Mouse (Mus musculus): ENCODE results near the gene Reep3. TPM values are rescaled to one million over a fixed set of nuclear protein-coding genes. Genes with fewer than 3 reads are reported as not detected.
"Not testable (repeated sequence)": the region's sequence is repeated elsewhere in the genome, so short reads cannot be mapped to it uniquely, and the experiment has no call there.

Gene Reep3
- polyA plus RNA-seq, 1 experiment = 34.8 TPM

GRCm38 (mm10) chr10:67003743-67004526 is 92.8 kb downstream of the Reep3 start:
- TF ChIP-seq POLR2A (IDR thresholded peaks at IDR 0.05; ENCODE audit: borderline replicate concordance, extremely low read depth, insufficient read depth, insufficient read length, poor library complexity, severe bottlenecking) (no peak), CTCF (IDR thresholded peaks at IDR 0.05; ENCODE audit: borderline replicate concordance, extremely low read depth, insufficient read depth, insufficient read length) (no peak)

GRCm38 (mm10) chr10:67003009-67003742 is 93.6 kb downstream of the Reep3 start:
- peak; percentile 94 for DNase-seq (ENCODE audit: low read depth)
- TF ChIP-seq CTCF (IDR thresholded peaks at IDR 0.05; ENCODE audit: borderline replicate concordance, extremely low read depth, insufficient read depth, insufficient read length) (no peak), POLR2A (IDR thresholded peaks at IDR 0.05; ENCODE audit: borderline replicate concordance, extremely low read depth, insufficient read depth, insufficient read length, poor library complexity, severe bottlenecking) (no peak)

More at GRCm38 (mm10) chr10:67003743-67004526, 92.8 kb downstream of the Reep3 start:
- DNase-seq (ENCODE audit: low read depth) = peak; percentile 96

GRCm38 (mm10) chr10:67002207-67003008 is 94.3 kb downstream of the Reep3 start:
- TF ChIP-seq POLR2A (IDR thresholded peaks at IDR 0.05; ENCODE audit: borderline replicate concordance, extremely low read depth, insufficient read depth, insufficient read length, poor library complexity, severe bottlenecking) = no peak
- no peak for TF ChIP-seq CTCF (IDR thresholded peaks at IDR 0.05; ENCODE audit: borderline replicate concordance, extremely low read depth, insufficient read depth, insufficient read length)
- DNase-seq (ENCODE audit: low read depth) = peak; percentile 61

- DNase-seq (ENCODE audit: low read depth) = not testable (repeated sequence)
Observed at GRCm38 (mm10) chr10:67000958-67001615, 95.7 kb downstream of the Reep3 start.

- TF ChIP-seq CTCF (IDR thresholded peaks at IDR 0.05; ENCODE audit: borderline replicate concordance, extremely low read depth, insufficient read depth, insufficient read length) (no peak), POLR2A (IDR thresholded peaks at IDR 0.05; ENCODE audit: borderline replicate concordance, extremely low read depth, insufficient read depth, insufficient read length, poor library complexity, severe bottlenecking) (no peak)
Observed at GRCm38 (mm10) chr10:67000136-67000535, 96.6 kb downstream of the Reep3 start.

GRCm38 (mm10) chr10:66998770-66999169 is 98.0 kb downstream of the Reep3 start:
- TF ChIP-seq CTCF (IDR thresholded peaks at IDR 0.05; ENCODE audit: borderline replicate concordance, extremely low read depth, insufficient read depth, insufficient read length) (no peak), POLR2A (IDR thresholded peaks at IDR 0.05; ENCODE audit: borderline replicate concordance, extremely low read depth, insufficient read depth, insufficient read length, poor library complexity, severe bottlenecking) (no peak)
- no peak for DNase-seq (ENCODE audit: low read depth)

More at GRCm38 (mm10) chr10:67000136-67000535, 96.6 kb downstream of the Reep3 start:
- DNase-seq (ENCODE audit: low read depth) = no peak

GRCm38 (mm10) chr10:66995181-66995580 is 101.6 kb downstream of the Reep3 start:
- DNase-seq (ENCODE audit: low read depth) = peak; percentile 48
- TF ChIP-seq CTCF (IDR thresholded peaks at IDR 0.05; ENCODE audit: borderline replicate concordance, extremely low read depth, insufficient read depth, insufficient read length) (no peak), POLR2A (IDR thresholded peaks at IDR 0.05; ENCODE audit: borderline replicate concordance, extremely low read depth, insufficient read depth, insufficient read length, poor library complexity, severe bottlenecking) (no peak)

- TF ChIP-seq CTCF (IDR thresholded peaks at IDR 0.05; ENCODE audit: borderline replicate concordance, extremely low read depth, insufficient read depth, insufficient read length) (no peak), POLR2A (IDR thresholded peaks at IDR 0.05; ENCODE audit: borderline replicate concordance, extremely low read depth, insufficient read depth, insufficient read length, poor library complexity, severe bottlenecking) (no peak)
- DNase-seq (ENCODE audit: low read depth) = peak; percentile 82
Observed at GRCm38 (mm10) chr10:66994469-66994868, 102.3 kb downstream of the Reep3 start.

GRCm38 (mm10) chr10:66992591-66992990 is 104.2 kb downstream of the Reep3 start:
- TF ChIP-seq CTCF (IDR thresholded peaks at IDR 0.05; ENCODE audit: borderline replicate concordance, extremely low read depth, insufficient read depth, insufficient read length) (no peak), POLR2A (IDR thresholded peaks at IDR 0.05; ENCODE audit: borderline replicate concordance, extremely low read depth, insufficient read depth, insufficient read length, poor library complexity, severe bottlenecking) (no peak)
- no peak for DNase-seq (ENCODE audit: low read depth)

GRCm38 (mm10) chr10:66990506-66990905 is 106.2 kb downstream of the Reep3 start:
- TF ChIP-seq POLR2A (IDR thresholded peaks at IDR 0.05; ENCODE audit: borderline replicate concordance, extremely low read depth, insufficient read depth, insufficient read length, poor library complexity, severe bottlenecking) = no peak
- no peak for TF ChIP-seq CTCF (IDR thresholded peaks at IDR 0.05; ENCODE audit: borderline replicate concordance, extremely low read depth, insufficient read depth, insufficient read length)
- DNase-seq (ENCODE audit: low read depth) = no peak

- TF ChIP-seq CTCF (IDR thresholded peaks at IDR 0.05; ENCODE audit: borderline replicate concordance, extremely low read depth, insufficient read depth, insufficient read length) = no peak
- TF ChIP-seq POLR2A (IDR thresholded peaks at IDR 0.05; ENCODE audit: borderline replicate concordance, extremely low read depth, insufficient read depth, insufficient read length, poor library complexity, severe bottlenecking) = no peak
- no peak for DNase-seq (ENCODE audit: low read depth)
Observed at GRCm38 (mm10) chr10:66983043-66983442, 113.7 kb downstream of the Reep3 start.
